Mouse (Mus musculus): ENCODE measurements around the gene Cntrob. TPM values are rescaled to one million over a fixed set of nuclear protein-coding genes. Genes with fewer than 3 reads are reported as not detected.

Cntrob gene
- polyA plus RNA-seq, 1 experiment from 2014 or later = 5.4 TPM

DNA sequence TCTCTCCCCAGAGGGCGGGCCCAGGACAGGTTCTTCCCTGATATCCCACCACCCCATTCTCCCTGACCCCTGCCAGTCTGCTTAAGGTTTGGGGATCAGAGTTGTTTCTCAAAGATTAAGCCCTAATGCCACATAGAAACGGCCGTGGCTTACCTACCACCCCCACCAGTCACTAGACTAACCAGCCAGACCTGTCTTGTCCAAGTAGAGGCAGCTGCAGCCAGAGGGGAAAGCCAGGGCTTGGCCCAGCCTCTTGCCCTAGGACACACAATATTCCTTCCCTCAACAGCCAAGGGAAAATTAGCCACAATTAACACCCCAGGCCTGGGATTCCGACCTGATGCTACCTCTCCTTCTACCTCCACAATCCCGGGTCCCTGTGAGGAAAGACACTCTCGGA, 42.1 kb upstream of the Cntrob start:
- Histone ChIP-seq H3K79me2 (ENCODE audit: inconsistent target) (peaks cover 12% of the 10 kb centered on the region; the same call in 1 of the 2 replicates), H3K4me3 (ENCODE audit: inconsistent target) (peak overlapping the region; percentile 18; the same call in 1 of the 2 replicates), H3K27ac (peak overlapping the region; percentile 89), H3K36me3 (ENCODE audit: inconsistent target) (peaks cover 27% of the 10 kb centered on the region; the same call in 1 of the 2 replicates)
- 36% methylated on average over 6 of the region's 6 CpGs for WGBS (ENCODE audit: missing documents)

DNA sequence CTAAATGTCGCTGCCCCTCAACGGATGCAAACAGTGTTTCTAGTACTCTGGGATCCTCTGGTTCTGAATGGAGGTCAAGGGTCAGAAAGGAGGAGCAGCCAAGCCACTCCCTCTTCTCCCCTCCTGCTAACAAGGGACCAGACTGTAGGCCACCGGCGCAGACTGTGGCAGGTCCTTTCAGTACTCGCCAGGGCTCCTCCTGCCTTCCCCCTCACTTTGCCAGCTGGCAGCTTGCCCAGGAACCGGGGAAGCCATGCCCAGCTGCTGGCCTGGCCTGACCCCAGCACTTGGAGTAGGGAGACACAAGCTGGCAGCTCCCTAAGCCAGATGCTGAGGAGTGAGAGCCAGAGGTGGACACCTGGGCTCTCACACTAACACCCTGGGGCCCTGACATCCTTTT, 41.3 kb upstream of the Cntrob start:
- H3K4me3 ChIP-seq (ENCODE audit: inconsistent target) = no peak overlapping the region

DNA sequence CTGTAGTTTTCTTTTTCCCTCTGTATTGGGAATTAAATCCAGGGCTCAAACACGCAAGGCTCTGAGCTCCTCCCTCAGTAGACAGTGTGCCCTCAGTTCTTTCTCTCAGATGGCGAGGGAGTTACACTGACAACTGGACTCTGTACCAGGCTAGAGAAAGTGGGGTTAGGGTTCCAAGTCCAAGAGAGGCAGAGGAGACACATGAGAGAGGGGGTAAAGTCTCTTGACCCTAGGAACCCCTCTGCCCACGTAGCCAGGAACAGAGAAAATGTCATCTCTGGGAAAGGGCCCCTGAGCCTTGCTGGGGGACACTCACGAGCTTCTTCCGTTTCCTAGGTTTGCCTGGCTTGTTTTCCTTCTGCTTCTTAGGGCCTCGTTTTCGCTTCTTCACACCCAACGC, 40.8 kb upstream of the Cntrob start:
- H3K27ac ChIP-seq = peak overlapping the region; percentile 89
- 53% methylated on average over 8 of the region's 8 CpGs for WGBS (ENCODE audit: missing documents)
- H3K36me3 ChIP-seq (ENCODE audit: inconsistent target) = peaks cover 40% of the 10 kb centered on the region
- no peak overlapping the region for H3K4me3 ChIP-seq (ENCODE audit: inconsistent target)
- peaks cover 12% of the 10 kb centered on the region; the same call in 1 of the 2 replicates for H3K79me2 ChIP-seq (ENCODE audit: inconsistent target)

More for the DNA sequence above, 41.3 kb upstream of the Cntrob start:
- H3K36me3 ChIP-seq (ENCODE audit: inconsistent target) = peaks cover 35% of the 10 kb centered on the region; the same call in 1 of the 2 replicates
- peaks cover 12% of the 10 kb centered on the region; the same call in 1 of the 2 replicates for H3K79me2 ChIP-seq (ENCODE audit: inconsistent target)
- H3K27ac ChIP-seq = peak overlapping the region; percentile 89
- 22% methylated on average over 6 of the region's 6 CpGs for WGBS (ENCODE audit: missing documents)

DNA sequence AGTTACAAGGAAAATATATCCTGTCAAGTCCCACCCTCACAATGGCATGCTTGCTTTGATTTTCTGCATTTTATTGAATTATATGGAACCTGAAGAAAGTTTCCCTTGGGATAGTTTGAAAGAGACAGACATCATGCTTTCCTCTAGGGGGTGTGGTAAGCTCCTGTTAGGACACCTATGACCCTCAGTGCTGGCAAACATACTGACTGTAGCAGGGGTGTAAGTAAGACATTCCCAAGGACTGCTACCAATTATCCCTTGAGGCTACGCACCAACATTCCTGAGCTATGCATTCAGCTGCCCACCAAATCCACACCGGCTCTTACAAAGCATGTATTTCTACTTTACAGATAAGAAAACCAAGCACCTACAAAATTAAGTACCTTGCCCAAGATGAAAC, 38.9 kb upstream of the Cntrob start:
- Histone ChIP-seq H3K4me3 (ENCODE audit: inconsistent target) (no peak overlapping the region), H3K27ac (no peak overlapping the region), H3K36me3 (ENCODE audit: inconsistent target) (peaks cover 57% of the 10 kb centered on the region), H3K79me2 (ENCODE audit: inconsistent target) (peaks cover 12% of the 10 kb centered on the region; the same call in 1 of the 2 replicates)
- 95% methylated on average over 2 of the region's 2 CpGs for WGBS (ENCODE audit: missing documents)

DNA sequence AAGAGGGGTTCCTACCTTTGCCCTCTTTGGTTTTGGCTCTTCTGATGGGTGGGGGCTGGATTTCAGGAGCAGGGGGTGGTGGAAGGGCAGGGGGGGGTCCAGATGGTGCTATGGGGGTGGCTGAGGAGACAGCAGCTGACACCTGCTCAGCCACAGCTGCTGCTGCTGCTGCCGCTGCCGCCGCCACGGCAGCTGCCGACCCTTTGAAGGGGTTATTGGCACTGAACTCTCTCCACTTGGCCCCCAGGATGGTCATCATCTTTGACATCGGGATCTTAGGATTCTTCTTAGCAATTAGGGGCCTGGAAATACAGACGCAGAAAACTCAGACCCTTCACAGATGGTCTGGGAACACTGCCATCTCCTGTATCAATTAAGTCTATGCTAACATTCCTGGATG, 38.4 kb upstream of the Cntrob start:
- Histone ChIP-seq H3K27ac (no peak overlapping the region), H3K79me2 (ENCODE audit: inconsistent target) (peaks cover 12% of the 10 kb centered on the region; the same call in 1 of the 2 replicates), H3K4me3 (ENCODE audit: inconsistent target) (no peak overlapping the region), H3K36me3 (ENCODE audit: inconsistent target) (peaks cover 62% of the 10 kb centered on the region)
- 94% methylated on average over 7 of the region's 7 CpGs for WGBS (ENCODE audit: missing documents)

DNA sequence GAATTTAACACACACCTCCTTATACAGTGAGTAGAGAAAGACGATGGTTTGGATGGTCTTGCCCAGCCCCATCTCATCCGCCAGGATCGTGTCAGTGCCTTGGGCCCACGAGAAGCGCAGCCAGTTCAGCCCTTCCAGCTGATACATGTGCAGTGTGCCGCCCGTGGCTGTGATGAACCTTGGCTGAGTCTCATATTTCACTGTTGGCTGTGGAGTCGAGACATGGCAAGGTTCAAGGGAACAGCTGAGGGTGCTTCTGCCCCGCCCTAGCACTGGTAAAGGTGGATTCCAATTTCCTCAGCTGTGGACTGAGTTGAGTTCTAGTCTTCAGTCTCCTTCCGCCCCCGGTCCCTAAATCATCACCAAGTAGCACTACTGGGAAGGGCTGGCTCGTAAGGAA, 34.1 kb upstream of the Cntrob start:
- no peak overlapping the region for H3K4me3 ChIP-seq (ENCODE audit: inconsistent target)
- 96% methylated on average over 12 of the region's 12 CpGs for WGBS (ENCODE audit: missing documents)
- peaks cover 81% of the 10 kb centered on the region for H3K36me3 ChIP-seq (ENCODE audit: inconsistent target)
- H3K79me2 ChIP-seq (ENCODE audit: inconsistent target) = no peaks in the 10 kb centered on the region
- no peak overlapping the region for H3K27ac ChIP-seq

DNA sequence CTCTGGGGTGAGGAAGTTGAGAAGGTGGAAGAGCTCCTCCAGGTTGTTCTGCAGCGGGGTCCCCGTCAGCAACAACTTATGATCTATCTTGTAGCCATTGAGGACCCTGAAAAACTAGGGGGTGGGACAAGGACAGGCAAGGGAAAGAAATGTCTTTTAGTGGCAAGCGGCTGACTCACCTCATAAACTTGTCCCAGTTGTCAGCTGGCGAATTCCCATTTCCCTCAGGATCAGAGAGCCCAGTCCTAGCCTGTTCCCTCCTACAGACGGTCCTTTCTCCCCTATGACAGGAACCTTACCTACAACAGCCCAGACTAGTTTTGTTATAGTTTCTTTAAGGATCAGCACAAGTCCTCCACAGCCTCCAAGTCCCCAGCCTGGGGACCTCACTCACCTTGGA, 33.0 kb upstream of the Cntrob start:
- H3K27ac ChIP-seq = no peak overlapping the region
- 92% methylated on average over 5 of the region's 5 CpGs for WGBS (ENCODE audit: missing documents)

DNA sequence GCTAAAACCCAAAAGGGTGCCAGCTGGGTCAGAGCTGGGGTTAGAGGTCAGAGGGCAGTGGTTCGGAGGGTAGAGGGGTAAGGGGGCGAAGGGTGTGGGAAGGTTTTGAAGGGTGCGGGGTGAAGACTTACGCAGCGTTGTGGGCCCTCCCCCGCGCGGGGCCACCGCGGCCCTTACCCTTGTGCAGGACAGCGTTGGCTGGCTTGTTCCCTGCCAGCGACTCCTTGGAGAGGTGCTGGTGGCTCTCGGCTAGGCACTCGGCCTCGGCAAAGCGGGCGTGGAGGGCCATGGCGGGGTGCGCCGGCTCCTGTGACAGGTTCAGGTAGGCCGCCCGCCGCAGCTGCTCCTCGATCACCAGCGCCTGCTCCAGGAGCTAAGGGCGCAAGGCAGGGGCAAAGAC, 22.9 kb upstream of the Cntrob start:
- Histone ChIP-seq H3K4me3 (ENCODE audit: inconsistent target) (no peak overlapping the region), H3K79me2 (ENCODE audit: inconsistent target) (no peaks in the 10 kb centered on the region), H3K27ac (no peak overlapping the region), H3K36me3 (ENCODE audit: inconsistent target) (peaks cover 51% of the 10 kb centered on the region)
- 97% methylated on average over 26 of the region's 26 CpGs for WGBS (ENCODE audit: missing documents)

More for the DNA sequence above, 33.0 kb upstream of the Cntrob start:
- no peak overlapping the region for H3K4me3 ChIP-seq (ENCODE audit: inconsistent target)
- peaks cover 85% of the 10 kb centered on the region for H3K36me3 ChIP-seq (ENCODE audit: inconsistent target)
- H3K79me2 ChIP-seq (ENCODE audit: inconsistent target) = no peaks in the 10 kb centered on the region

DNA sequence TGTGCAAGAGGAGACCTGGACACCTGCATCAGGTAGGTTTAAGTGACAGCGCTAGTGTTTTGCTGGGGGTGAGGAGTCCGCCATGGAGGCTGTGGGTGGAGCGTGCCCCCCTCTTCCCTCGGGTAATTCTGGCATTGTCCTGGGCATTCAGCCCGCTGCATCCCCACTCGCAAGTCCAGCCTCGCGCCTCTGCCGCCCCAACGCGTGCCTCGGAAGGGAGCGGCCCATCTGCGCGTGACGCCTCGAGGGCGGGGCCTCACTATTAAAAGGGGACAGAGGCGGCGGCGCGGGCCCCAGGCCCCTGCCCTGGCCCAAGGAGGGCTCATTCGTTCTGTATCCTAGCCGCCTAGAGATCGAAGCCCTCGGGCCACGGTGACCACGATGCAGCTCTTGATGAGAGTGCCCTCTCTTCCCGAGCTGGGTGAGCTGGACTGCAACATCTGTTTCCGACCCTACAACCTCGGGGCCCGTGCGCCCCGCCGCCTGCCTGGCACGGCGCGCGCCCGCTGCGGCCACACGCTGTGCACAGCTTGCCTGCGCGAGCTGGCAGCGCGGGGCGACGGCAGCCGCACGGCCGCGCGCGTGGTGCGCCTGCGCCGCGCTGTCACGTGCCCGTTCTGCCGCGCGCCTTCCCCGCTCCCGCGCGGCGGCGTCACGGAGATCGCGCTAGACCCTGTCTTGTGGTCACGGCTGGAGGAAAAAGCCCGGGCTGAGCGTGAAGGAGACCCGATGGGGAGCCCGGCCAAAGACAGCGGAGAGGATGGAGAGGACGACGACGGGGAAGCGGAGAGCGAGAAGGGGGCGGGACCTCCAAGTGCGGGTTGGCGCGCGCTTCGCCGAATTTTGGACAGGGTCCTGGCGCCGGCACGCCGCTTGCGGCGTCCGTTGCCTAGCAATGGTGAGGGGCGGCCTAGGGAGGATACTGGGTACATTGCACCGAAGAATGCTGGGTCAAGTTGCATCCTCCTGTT, 16.9 kb upstream of the Cntrob start, which contains the start of gene Rnf227:
TSS of gene Rnf227 (plus strand) at position 301 of the 971 bp plus-strand sequence.
- Histone ChIP-seq H3K79me2 (ENCODE audit: inconsistent target) (no peaks in the 10 kb centered on the region), H3K4me3 (ENCODE audit: inconsistent target) (peak within 1 kb of the TSS; percentile 14), H3K27ac (no peak within 1 kb of the TSS), H3K36me3 (ENCODE audit: inconsistent target) (no peaks in the 10 kb centered on the region)
- WGBS (ENCODE audit: missing documents) = 5% methylated on average over 99 of the region's 99 CpGs

DNA sequence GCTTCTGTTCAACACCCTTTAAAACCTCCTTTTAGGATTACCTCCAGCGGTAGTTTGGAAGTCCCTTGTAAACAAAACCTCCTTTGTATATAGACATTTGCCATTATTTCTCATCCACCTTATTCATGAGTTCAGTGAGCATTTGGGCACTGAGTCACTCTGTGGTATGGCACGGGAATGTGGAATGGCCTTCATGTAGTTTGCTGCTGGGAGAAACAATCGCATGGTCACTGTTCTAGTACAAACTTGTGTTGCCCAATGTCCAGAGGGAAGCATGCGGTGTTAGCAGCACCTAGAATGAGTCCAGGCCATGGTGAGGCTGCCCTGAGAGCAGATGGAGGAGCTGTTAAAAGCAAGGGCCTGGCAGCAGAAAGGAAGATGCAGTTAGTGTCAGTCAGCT, 11.2 kb upstream of the Cntrob start:
- Histone ChIP-seq H3K79me2 (ENCODE audit: inconsistent target) (no peaks in the 10 kb centered on the region), H3K36me3 (ENCODE audit: inconsistent target) (no peaks in the 10 kb centered on the region), H3K27ac (no peak overlapping the region), H3K4me3 (ENCODE audit: inconsistent target) (no peak overlapping the region)
- WGBS (ENCODE audit: missing documents) = 85% methylated on average over 4 of the region's 4 CpGs

DNA sequence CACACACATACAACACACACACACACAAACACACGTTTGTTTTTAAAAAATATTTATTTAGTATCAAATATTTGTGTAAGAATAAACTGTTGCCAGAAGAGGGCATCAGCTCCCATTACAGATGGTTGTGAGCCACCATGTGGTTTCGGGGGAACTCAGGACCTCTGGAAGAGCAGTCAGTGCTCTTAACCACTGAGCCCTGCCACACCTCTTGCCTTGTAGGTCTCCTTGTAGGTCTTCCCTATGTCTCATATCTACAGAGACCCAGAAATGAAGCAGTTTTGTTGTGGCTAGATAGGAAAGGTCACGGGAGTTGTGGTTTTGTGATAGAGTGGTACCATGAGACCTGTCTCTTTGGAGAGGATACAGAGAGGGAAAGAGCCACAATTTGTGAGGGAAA, 10.3 kb upstream of the Cntrob start:
- Histone ChIP-seq H3K27ac (no peak overlapping the region), H3K4me3 (ENCODE audit: inconsistent target) (no peak overlapping the region), H3K79me2 (ENCODE audit: inconsistent target) (no peaks in the 10 kb centered on the region), H3K36me3 (ENCODE audit: inconsistent target) (no peaks in the 10 kb centered on the region)
- WGBS (ENCODE audit: missing documents) = 19% methylated on average over 2 of the region's 3 CpGs

DNA sequence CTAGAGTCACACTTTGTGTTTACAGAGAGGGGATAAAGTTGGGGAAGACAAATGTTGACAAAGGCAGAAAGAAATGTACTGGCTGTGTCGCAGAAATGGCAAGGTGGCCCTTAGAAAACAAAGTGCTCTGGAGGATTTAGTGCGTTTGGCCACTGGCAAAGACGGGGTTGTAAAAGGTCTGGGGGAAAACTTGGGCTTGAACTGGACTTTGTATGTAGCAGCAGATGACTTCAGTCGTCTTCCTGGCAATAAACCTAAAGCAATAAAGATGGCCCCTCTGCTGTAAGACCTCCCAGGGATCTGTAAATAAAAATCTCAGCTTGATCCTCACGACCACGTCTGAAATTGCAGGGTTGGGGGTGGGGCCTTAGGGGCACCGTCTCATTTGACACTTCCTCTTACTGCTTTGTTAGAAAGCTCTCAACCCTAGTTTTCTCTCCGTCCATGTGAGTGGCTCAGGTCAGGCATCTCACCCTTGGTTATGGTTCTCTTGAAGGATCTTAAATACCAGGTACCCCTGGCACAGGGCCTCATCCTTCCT, 9.2 kb upstream of the Cntrob start:
- no peak overlapping the region for H3K27ac ChIP-seq
- no peak overlapping the region for H3K4me3 ChIP-seq (ENCODE audit: inconsistent target)
- H3K79me2 ChIP-seq (ENCODE audit: inconsistent target) = no peaks in the 10 kb centered on the region
- 47% methylated on average over 8 of the region's 8 CpGs for WGBS (ENCODE audit: missing documents)
- no peaks in the 10 kb centered on the region for H3K36me3 ChIP-seq (ENCODE audit: inconsistent target)

DNA sequence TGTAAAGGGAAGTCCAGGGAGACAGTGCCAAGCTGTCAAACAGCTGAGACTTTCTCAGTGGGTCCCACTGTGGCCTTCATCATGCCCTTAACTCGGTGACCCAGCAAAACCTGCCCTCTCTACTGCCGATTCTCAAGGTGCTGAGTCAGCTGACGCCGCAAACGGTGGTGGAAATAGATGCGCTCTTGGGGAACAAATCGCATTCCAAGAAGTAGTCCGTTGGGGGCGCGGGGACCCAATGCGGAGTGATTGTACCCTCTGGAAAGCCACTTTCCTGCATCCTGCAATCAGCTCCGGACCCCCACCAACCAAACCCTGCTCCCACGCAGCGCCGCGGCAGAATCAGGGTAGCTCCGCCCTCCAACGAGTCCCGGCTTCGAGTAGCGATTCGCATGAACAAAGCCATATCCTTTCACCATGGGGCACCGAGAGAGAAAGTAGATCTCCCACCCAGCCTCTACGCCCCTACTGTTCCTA, 8.4 kb upstream of the Cntrob start:
- peak overlapping the region; percentile 42 for H3K4me3 ChIP-seq (ENCODE audit: inconsistent target)
- H3K79me2 ChIP-seq (ENCODE audit: inconsistent target) = no peaks in the 10 kb centered on the region
- 2% methylated on average over 24 of the region's 24 CpGs for WGBS (ENCODE audit: missing documents)
- 0 out of 2 replicates have a peak overlapping the region, but pooled peaks have one; percentile 4 for H3K27ac ChIP-seq
- H3K36me3 ChIP-seq (ENCODE audit: inconsistent target) = no peaks in the 10 kb centered on the region

DNA sequence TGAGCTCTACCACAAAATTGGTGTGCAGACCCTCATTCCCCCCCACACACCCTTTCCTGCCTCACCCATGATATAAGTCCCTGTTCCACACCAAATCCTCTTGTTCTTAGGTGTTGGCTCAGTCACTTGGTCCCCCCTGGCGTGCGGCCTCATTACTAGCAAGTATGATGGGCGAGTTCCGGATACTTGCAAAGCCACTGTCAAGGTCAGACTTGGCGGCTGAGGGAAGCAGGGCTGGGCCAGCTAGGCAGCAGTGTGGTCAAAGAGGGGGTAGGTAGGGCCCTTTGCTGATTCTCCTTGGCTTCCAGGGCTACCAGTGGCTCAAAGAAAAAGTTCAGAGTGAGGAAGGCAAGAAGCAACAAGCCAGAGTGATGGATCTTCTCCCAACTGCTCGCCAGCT, 7.6 kb upstream of the Cntrob start:
- H3K79me2 ChIP-seq (ENCODE audit: inconsistent target) = no peaks in the 10 kb centered on the region
- 92% methylated on average over 6 of the region's 6 CpGs for WGBS (ENCODE audit: missing documents)
- H3K4me3 ChIP-seq (ENCODE audit: inconsistent target) = no peak overlapping the region
- H3K36me3 ChIP-seq (ENCODE audit: inconsistent target) = no peaks in the 10 kb centered on the region
- no peak overlapping the region for H3K27ac ChIP-seq

DNA sequence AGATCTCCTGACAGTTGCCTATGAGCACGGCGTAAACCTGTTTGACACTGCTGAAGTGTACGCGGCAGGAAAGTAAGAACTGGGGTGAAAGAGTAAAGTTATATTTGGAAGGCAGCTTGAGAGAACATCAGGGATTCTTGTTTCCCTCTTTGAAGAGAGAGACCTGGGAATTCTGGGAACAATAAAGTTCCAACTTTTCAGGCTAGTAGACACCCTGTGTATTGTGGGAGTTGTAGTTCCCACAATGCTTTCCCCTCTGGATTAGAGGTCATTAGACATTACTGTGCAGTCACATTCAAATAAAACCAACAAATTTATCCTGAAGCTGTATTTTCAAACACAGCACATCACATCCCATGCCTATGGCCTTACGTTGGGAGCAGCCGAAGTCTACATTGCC, 4.9 kb upstream of the Cntrob start:
- no peak overlapping the region for H3K4me3 ChIP-seq (ENCODE audit: inconsistent target)
- no peaks in the 10 kb centered on the region for H3K36me3 ChIP-seq (ENCODE audit: inconsistent target)
- peaks cover 11% of the 10 kb centered on the region for H3K79me2 ChIP-seq (ENCODE audit: inconsistent target)
- H3K27ac ChIP-seq = no peak overlapping the region
- 88% methylated on average over 6 of the region's 6 CpGs for WGBS (ENCODE audit: missing documents)
